Mouse (Mus musculus) layer of hippocampus, adult 11-12 months (tissue): ENCODE measurements around the gene Foxn3.

Experiments used
- DNase-seq: peaks from one replicate; pipeline ENCODE4 v3.0.0; 2022; ENCODE audit warnings: low spot score

Foxn3 gene

DNA sequence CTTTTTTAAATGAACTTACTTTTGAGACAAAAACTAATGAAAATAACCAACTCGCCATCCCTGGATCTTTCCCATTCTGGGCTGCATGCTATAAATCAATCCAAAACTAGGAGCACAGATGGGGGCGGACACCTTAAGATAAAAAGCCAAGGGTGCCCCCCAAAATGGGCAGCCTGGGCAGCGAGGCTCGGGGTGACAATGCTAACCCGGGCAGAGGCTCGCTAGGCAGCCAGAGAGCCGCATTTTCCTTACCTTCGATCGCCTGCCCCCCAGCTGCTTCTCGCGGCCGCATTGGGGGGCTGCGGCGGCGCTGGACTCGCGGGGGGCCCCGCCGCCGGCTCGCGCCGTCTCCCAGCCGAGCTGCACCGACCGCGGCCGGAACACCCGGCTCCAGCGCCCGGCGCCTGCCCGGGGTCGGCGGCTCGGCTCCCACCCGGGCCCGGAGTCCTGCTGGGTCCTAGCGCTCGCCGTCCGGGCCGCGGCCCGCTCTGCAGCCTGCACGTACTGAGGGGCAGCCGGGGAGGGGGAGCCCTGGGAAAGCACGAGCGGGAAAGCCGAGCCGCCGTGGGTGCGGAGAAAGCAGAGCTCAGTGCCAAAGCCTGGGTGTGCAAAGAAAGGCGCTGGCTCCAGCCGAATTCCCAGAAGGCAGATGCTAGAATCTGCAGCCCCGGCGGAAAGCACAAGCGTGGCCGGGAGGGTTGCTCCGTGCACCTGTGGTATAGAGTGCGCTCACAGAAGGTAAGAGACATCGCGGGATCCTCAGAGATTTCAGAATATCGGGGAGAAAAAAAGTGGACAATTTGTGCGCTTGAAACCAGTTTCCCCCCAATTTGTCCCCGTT, at the start of gene Foxn3:
Foxn3 (minus strand) TSS at position 364 of the 841 bp plus-strand sequence.
- DNase-seq: peak; percentile 60

DNA sequence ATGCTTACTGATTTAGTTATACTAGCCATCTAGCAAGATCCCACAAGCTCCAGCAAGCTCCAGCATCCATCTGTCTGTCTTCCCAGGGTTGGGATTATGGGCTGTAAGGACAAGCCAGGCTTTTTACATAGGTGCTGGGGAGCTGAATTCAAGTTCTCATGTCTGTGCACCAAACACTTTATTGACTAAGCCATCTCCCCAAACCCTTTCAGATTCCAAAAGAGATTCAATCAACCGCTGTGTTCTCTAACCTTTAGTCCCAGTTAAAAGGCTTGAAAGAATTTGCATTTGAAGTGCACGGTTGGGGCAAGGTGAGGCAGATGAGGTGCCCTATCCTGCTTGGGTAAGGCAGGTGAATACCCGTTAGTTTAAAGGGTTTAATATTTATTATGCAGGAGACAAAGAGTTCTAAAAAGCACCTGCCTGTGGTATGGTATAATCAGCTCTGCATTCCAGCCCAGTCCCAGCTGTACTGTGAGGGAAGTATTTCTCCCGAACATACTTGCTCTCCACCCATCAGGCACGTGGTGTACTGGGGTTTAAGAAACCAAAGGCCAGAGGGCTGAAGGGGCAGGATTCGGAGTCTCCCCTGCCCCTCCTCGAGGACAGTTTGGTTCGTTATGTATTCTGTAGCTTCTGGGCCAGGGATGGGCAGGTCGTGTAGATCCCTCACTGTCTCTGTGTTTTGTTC, 48.9 kb upstream of the Foxn3 start:
- no peak for DNase-seq

DNA sequence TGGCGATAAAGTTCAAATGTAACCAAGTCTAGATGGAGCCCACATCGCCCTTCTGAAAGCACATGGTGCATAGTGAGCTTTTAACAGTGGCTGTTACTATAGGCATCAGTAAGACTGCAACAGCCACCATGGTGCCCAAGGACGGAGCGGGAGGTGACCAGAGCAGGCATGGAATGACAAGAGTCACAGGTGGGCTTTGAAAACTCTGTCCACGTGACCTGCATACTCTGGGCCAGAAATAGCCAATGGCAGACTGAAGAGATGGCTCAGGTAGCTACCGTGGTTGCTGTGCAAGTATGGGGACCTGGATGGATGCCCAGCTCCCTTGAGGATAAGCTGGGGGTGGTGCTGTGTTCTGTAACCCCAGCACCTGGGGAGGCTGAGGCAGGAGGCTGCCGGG, 47.5 kb upstream of the Foxn3 start:
- DNase-seq: no peak

DNA sequence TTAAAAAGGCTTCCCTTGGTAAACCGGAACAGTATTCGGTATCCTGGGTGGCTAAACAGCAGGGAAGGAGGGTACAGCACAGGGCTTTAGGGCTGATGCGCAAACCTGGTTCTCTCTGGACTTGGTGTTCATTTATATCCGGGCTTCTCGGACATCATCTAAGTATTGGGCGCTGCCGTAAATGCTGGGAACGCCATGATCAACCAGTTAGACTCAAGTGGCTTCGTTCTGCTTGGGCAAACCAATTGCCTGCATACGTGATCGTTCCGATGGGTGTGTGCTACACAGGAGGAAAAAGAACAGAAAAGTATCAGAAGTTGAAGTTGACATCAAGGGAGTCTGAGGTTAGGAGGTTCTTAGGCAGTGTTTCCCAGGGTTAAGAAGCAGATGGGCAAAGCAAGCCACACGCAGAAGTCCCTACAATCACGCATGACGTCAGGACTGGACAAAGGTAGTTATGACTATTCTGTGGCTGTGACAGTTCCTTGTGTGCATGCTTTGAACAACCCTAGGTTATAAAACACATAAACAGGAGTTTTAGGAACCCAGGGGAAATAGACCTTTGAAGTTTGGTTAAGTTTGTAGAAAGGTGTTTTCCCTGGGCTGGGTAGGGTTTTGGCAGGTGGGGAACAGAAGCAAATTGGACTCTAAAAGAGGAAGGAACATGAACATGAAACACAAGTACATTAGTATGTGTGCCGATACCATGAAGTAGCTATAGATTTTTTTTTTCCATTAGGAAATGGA, 46.9 kb upstream of the Foxn3 start:
- DNase-seq: no peak

DNA sequence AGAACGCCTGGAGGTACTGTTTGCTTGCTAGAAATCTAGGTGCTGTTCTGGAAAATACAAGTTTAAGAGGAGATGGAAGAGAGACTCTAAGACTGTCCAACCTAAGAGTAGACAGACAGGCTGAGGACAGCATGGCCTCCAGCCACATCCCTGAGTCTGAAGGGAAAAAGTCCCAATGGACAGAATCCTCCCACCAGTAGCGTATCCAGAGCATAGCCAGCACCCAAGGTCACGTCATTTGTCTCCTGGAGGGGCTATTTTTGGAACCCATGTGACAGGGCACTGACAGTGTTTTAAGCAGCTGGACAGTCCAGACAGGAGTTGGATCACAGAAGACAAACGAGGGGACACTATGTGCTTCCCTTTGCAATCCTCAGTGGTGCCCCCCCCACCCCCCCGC, 46.3 kb upstream of the Foxn3 start:
- no peak for DNase-seq

- DNase-seq: peak; percentile 39
These were observed 45.0 kb upstream of the Foxn3 start for GRCm38 (mm10) chr12:99608279-99608955.

DNA sequence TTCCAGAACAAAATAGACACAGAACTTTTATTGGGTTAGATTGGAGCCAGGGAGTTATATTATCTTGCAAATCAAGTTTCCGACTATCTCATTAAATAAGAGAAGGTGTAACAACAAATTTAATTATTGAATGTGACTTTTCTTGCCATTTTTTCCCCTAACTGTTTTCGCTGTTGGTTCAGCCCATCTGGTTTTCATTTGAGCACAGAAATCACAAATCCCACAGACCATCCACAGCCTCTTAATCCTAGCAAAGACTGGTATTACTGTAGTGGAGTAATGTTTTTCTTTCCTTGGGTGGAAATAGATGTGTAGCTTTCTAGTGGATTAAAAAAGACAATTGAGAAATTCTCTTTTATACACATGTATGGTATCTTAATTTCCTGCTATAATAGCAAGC, 40.0 kb upstream of the Foxn3 start:
- DNase-seq: no peak

GRCm38 (mm10) chr12:99601841-99602240, 38.5 kb upstream of the Foxn3 start:
- DNase-seq: no peak

GRCm38 (mm10) chr12:99601392-99601791, 38.0 kb upstream of the Foxn3 start:
- DNase-seq: no peak

DNA sequence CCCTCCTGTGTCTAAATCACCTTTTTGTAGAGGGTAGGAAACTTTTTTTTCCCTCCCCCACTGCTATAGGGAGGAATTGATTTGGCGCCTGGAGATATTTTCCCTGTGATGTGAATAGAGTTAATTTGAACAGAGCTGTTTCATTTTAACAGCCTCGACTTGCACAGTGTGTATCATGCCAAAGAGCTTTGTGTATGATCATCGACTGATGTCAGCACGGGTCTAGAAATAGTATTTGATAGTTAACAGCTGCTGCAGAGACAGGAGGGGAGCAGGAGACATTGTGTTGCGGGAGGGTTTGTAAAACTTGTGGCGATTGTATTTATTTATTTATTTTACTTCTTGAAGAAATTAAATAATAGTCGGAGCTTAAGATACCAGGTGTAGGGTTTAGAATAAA, 36.2 kb upstream of the Foxn3 start:
- no peak for DNase-seq

DNA sequence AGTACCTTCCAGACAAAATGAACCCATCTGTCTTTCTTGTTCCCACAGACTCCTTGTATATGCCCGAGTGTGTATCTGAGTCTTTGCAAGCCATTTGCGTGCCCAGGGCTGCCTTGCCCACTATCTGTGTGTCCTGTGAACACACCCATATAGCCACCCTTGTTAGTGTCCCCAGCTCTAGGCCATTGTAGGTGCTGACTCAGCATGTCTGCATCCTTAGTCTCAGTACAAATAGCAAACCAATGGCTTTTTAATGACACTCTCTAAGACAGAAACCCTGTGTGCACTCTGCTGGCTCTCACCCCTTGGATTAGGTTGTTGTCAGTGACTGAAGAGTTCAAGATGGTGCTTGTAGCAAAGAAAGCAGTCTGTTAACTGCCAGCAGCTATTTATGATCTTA, 33.0 kb upstream of the Foxn3 start:
- DNase-seq: no peak

DNA sequence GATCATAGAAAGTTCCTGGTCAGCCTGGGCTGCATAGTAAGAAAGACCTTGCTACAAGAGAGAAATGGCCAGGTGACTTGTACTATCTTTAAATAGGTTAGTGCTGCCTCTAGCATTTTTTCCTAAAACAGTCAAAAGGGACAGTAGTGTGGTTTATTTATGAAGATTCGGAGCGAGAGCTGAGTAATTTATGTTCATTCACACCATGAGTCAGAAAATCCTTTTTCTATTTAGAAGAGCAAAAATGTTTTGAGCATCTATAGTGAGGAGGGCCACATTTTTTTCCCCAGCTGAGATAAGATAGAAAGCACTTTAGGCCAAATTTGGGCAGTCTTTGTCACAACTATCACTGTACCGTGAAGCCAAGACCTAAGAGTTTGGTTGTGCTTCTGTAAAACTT, 24.0 kb upstream of the Foxn3 start:
- DNase-seq: no peak

- DNase-seq: no peak
These were observed 16.6 kb upstream of the Foxn3 start for GRCm38 (mm10) chr12:99579989-99580388.

- no peak for DNase-seq
These were observed 13.3 kb upstream of the Foxn3 start for GRCm38 (mm10) chr12:99576682-99577081.

DNA sequence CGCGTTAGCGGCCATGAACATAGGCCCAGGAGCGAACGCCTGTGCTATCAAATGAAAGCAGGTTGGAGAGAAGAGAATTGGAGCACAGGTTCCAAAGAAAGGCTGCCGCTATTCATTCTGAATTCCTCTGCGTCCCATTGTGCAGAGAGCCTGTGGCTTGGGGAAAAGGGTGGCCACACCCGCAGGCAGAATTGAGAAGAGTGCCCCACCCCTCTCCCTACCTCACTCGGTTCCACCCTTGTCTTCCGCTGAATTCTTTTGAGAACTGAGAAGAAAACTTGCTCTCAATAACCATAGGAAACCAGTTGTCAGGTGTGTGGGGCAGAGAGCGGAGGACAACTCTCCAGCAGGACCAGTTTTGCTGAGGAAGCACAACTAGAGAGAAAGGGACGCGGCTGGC, 10.9 kb upstream of the Foxn3 start:
- DNase-seq: no peak

- no peak for DNase-seq
These were observed 9.7 kb upstream of the Foxn3 start for GRCm38 (mm10) chr12:99573036-99573435.

- DNase-seq: no peak
These were observed 8.6 kb upstream of the Foxn3 start for GRCm38 (mm10) chr12:99571999-99572398.

GRCm38 (mm10) chr12:99570197-99570956, 7.0 kb upstream of the Foxn3 start:
- DNase-seq: peak; percentile 62

GRCm38 (mm10) chr12:99565606-99566005, 2.2 kb upstream of the Foxn3 start:
- no peak for DNase-seq

DNA sequence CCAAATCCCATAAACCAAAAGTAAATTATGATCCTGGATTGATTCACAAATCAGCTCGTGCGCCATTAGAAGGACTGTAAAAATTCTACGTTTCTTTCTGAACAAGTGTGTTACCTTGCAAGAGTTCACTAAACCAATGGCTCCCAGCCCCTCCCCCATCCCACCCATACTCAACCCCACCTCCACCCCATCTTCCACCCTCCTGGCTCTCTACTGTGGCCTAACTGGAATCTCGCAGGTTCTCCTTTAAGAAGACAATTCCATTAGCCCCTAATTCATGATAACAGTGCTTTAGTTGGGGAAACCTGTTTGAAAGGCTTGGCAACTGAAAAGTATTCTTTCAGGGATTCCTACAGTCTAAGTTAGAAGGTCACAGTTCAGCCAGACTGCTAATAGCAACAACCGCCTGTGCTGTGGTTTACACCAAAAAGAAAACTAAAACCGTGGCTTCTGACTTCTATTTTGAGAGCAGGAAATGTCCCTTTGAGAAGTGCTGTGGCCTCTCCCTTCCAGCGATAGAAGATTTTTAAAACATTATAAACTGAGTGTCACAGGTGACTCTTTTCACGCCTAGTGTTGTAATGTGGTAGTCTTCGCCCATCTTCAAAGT, 1.0 kb upstream of the Foxn3 start:
- no peak for DNase-seq

- no peak for DNase-seq
These were observed 554 bp downstream of the Foxn3 start for GRCm38 (mm10) chr12:99562867-99563189.
